Mouse (Mus musculus) frontal cortex, postnatal 25 days (tissue): Measurements from ENCODE around the gene Bok.

ENCODE experiments used
- DNase-seq, 2 experiments: peaks; one replicate each; pipeline ENCODE4 v3.0.0; 2022; ENCODE audit warnings: low spot score in 2 of 2

Gene Bok

GRCm38 (mm10) chr1:93689901-93690496 lies 4.5 kb downstream of the Bok start:
- no peak for DNase-seq

- no peak for DNase-seq
Observed at GRCm38 (mm10) chr1:93691106-93691505, 5.6 kb downstream of the Bok start.

GRCm38 (mm10) chr1:93691786-93692357 lies 6.4 kb downstream of the Bok start:
- no peak for DNase-seq

GRCm38 (mm10) chr1:93692773-93693172 lies 7.3 kb downstream of the Bok start:
- DNase-seq = no peak

- no peak for DNase-seq
Observed at GRCm38 (mm10) chr1:93693502-93693901, 8.0 kb downstream of the Bok start.

- no peak for DNase-seq
Observed at GRCm38 (mm10) chr1:93693943-93694342, 8.5 kb downstream of the Bok start.

- no peak for DNase-seq
Observed at GRCm38 (mm10) chr1:93694966-93695365, 9.5 kb downstream of the Bok start.

- no peak for DNase-seq
Observed at GRCm38 (mm10) chr1:93697317-93697716, 11.9 kb downstream of the Bok start.

- DNase-seq = no peak
Observed at GRCm38 (mm10) chr1:93699159-93699558, 13.7 kb downstream of the Bok start.

GRCm38 (mm10) chr1:93702106-93702505 lies 16.6 kb downstream of the Bok start:
- no peak for DNase-seq

- no peak for DNase-seq
Observed at GRCm38 (mm10) chr1:93703472-93704048, 18.1 kb downstream of the Bok start.

GRCm38 (mm10) chr1:93704341-93704740 lies 18.9 kb downstream of the Bok start:
- no peak for DNase-seq

GRCm38 (mm10) chr1:93705389-93705788 lies 19.9 kb downstream of the Bok start:
- no peak for DNase-seq

- no peak for DNase-seq
Observed at GRCm38 (mm10) chr1:93716166-93716565, 30.7 kb downstream of the Bok start.

GRCm38 (mm10) chr1:93721557-93721956 lies 36.1 kb downstream of the Bok start:
- DNase-seq = no peak

- no peak for DNase-seq
Observed at GRCm38 (mm10) chr1:93724623-93725022, 39.2 kb downstream of the Bok start.

- no peak for DNase-seq
Observed at GRCm38 (mm10) chr1:93725665-93726064, 40.2 kb downstream of the Bok start.

GRCm38 (mm10) chr1:93726116-93726515 lies 40.7 kb downstream of the Bok start:
- no peak for DNase-seq

- peak; percentile 24 to 36 for DNase-seq
Observed at GRCm38 (mm10) chr1:93726974-93727373, 41.5 kb downstream of the Bok start.

- no peak for DNase-seq
Observed at GRCm38 (mm10) chr1:93731103-93731502, 45.6 kb downstream of the Bok start.

GRCm38 (mm10) chr1:93731880-93732281 lies 46.4 kb downstream of the Bok start:
- DNase-seq = no peak

GRCm38 (mm10) chr1:93735859-93736258 lies 50.4 kb downstream of the Bok start:
- DNase-seq = no peak

- no peak for DNase-seq
Observed at GRCm38 (mm10) chr1:93737711-93738110, 52.3 kb downstream of the Bok start.

GRCm38 (mm10) chr1:93740671-93741070 lies 55.2 kb downstream of the Bok start:
- no peak for DNase-seq
